Mouse (Mus musculus) fat pad, adult 2 months (tissue): Measurements from ENCODE around the gene Rps19.
"Not testable (repeated sequence)": the region's sequence is repeated elsewhere in the genome, so short reads cannot be mapped to it uniquely, and the experiment has no call there.

Experiments used
- DNase-seq: peaks from one replicate; pipeline ENCODE4 v3.0.0-alpha.2; 2011; ENCODE audit warnings: low read depth, low spot score; ENCODE audit errors: extremely low read depth

Rps19 gene

GRCm38 (mm10) chr7:24883896-24884692 lies at the start of gene Rps19:
Gene Rps19 (plus strand): TSS chr7:24884371.
- peak; percentile 98 for DNase-seq

GRCm38 (mm10) chr7:24838732-24839409 lies 45.3 kb upstream of the Rps19 start:
- not testable (repeated sequence) for DNase-seq

- no peak for DNase-seq
Measured at GRCm38 (mm10) chr7:24839410-24839808, 44.8 kb upstream of the Rps19 start.

GRCm38 (mm10) chr7:24840331-24840730 lies 43.8 kb upstream of the Rps19 start:
- DNase-seq: no peak

- DNase-seq: no peak
Measured at GRCm38 (mm10) chr7:24841009-24841408, 43.2 kb upstream of the Rps19 start.

- no peak for DNase-seq
Measured at GRCm38 (mm10) chr7:24844144-24844543, 40.0 kb upstream of the Rps19 start.

- DNase-seq: no peak
Measured at GRCm38 (mm10) chr7:24845181-24845580, 39.0 kb upstream of the Rps19 start.

- DNase-seq: no peak
Measured at GRCm38 (mm10) chr7:24845713-24846112, 38.5 kb upstream of the Rps19 start.

GRCm38 (mm10) chr7:24846576-24846975 lies 37.6 kb upstream of the Rps19 start:
- DNase-seq: not testable (repeated sequence)

GRCm38 (mm10) chr7:24850162-24850561 lies 34.0 kb upstream of the Rps19 start:
- peak; percentile 45 for DNase-seq

- no peak for DNase-seq
Measured at GRCm38 (mm10) chr7:24850899-24851303, 33.3 kb upstream of the Rps19 start.

- no peak for DNase-seq
Measured at GRCm38 (mm10) chr7:24851596-24852325, 32.4 kb upstream of the Rps19 start.

GRCm38 (mm10) chr7:24852557-24853232 lies 31.5 kb upstream of the Rps19 start:
- DNase-seq: no peak

GRCm38 (mm10) chr7:24853233-24853563 lies 31.0 kb upstream of the Rps19 start:
- no peak for DNase-seq

- DNase-seq: no peak
Measured at GRCm38 (mm10) chr7:24853695-24854094, 30.5 kb upstream of the Rps19 start.

- no peak for DNase-seq
Measured at GRCm38 (mm10) chr7:24856460-24857120, 27.6 kb upstream of the Rps19 start.

GRCm38 (mm10) chr7:24859234-24859633 lies 24.9 kb upstream of the Rps19 start:
- no peak for DNase-seq

- no peak for DNase-seq
Measured at GRCm38 (mm10) chr7:24861913-24862312, 22.3 kb upstream of the Rps19 start, which contains the start of gene Gm9844. Gene Gm9844 (plus strand): TSS chr7:24862213.

GRCm38 (mm10) chr7:24862853-24863252 lies 21.3 kb upstream of the Rps19 start:
- DNase-seq: no peak

GRCm38 (mm10) chr7:24864156-24864555 lies 20.0 kb upstream of the Rps19 start:
- no peak for DNase-seq

GRCm38 (mm10) chr7:24869080-24869479 lies 15.1 kb upstream of the Rps19 start:
- no peak for DNase-seq
